Mouse (Mus musculus) liver (tissue): ENCODE measurements around the gene Cc2d2a.

Source experiments
- DNase-seq: peaks from one replicate; pipeline ENCODE4 v3.0.0-alpha.2; 2020; ENCODE audit warnings: mixed read lengths

The Cc2d2a gene

DNA sequence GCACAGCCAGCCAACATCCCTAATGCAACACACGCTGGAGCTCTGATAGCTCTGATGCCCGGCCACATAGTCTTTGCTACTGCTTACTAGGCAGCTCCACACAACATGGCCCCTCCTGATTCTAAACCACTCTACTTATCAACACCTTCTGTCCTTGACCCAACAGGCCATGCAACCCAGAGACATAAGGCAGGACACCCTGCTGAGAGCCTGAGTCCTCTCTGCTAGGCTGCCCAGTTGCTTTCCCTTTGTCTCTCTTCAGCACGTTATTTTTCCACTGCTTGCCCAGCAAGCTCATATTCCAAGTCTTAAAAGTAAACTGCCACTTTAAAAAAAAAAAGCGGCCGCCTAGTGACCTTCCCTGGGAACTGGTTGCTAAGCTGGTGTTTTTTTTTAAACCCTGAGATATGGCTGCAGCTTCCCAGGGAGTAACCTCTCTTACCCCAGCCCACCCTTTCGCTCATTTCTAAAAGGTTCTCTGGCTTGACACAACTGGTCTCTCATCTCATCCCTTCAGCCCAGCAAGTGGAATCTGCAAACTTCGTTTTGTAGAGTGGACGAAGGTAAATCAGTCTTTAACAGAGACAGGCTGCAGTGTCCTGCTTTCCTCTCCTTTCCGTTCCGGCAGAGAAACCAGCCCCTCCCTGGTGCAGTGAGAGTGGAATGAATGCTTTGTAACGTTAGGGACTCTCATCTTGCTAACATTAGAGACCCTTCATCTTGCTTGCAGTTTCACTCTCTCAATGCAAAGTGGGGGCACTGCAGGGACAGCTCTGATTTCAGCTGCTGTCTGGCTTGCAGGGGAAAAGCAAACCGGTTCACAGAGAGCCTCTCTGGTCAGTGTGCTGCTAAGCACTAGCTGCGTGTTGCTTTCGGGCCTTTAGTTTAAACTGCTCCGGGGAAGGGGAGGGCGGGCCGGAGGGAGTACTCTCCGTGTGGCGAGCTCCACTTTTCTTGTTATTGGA lies at the start of gene Cc2d2a:
Gene Cc2d2a, plus strand, starts transcription at position 350 of the 965 bp plus-strand sequence.
- DNase-seq: peak; percentile 26

DNA sequence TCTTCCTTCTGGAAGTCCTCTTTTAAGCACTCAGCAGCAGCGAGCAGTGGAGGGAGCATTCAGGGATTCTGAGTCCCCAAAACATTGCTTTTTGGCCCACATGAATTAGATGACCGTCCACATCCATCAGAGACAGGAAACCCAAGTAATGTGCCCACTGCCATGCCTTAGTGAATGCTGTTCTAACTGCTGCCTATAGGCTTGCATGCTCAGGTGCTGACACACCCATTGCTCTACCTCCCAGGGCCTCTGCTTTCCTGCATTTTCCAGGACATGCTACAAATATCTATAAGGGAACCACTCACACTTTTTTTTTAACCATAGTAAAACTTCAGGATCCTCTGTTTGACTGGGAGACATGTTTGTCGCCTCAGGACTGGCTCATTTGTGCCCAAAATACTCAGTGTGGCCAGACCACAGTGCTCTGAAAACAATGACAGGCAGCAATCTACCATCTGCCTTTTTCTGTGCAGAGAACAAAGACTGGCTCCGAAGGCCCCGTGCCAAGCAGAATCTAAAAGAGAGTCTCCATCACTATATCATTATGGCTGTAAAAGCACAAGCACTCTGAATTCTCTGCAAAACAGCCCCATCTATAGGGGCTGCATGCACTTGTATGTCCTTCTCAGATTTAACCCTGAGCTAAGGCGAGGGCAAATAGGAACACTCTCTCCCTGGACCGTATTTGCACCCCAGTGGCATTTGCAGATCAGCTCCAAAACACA lies 40.4 kb upstream of the Cc2d2a start:
- no peak for DNase-seq

DNA sequence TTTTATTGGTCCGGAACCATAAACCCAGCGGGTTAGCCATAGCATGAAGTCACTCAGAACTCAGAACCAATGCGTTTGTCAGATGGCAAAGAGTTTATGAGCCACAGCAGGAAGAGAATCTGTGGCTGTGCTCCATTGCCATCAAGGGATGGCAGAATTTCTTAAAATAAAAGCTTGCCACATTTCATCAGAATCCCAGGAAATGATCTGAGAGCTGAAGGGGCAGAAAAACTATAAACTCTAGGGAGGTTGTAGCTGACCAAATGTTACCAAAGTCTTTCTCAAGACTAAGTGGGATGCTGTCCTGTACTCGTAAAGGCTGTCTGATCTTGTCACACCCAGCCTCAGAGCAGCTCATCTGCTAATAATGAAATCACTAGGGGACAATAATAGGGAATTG lies 36.7 kb upstream of the Cc2d2a start:
- no peak for DNase-seq

DNA sequence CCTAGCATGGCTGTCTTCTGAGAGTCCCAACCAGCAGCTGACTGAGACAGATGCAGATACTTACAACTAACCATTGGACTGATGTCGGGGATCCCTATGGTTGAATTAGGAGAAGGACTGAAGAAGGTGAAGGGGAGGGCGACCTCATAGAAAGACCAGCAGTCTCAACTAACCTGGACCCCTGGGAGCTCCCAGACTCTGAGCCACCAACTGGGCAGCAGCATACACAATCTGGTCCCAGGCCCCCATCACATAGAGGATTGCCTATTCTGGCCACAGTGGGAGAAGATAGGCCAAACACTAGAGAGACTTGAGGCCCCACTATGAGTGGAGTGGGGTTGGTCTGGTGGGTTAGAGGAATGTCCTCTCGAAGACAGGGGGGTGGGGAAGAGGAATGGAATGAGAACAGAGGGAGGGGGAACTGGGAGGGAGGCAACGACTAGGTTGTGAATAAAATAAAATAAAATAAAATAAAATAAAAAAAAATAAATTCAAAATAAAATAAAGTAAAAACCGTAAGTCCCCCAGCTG lies 28.0 kb upstream of the Cc2d2a start:
- DNase-seq: no peak

DNA sequence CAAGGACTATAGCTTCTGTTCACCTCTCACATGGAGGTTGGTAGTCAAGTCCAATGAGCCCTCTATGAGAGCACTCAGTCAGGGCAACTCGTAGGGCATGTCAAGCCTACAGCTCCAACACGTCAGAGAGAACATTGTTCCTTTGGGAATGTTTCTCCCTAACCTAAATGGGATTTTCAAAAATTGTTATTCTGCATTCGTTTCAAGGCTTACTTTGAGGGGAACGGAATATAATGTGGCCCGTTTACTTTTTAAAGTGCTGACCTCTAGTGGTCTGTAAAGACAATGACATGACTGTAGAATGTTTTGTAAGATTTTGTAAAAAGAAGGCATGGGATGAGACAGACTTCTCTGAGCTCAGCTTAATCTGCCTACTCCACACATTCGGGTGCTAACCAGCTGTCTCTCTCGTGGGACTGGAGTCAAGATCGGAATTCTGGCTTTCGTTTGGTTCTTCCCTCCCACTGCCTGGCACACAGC lies 27.5 kb upstream of the Cc2d2a start:
- no peak for DNase-seq

DNA sequence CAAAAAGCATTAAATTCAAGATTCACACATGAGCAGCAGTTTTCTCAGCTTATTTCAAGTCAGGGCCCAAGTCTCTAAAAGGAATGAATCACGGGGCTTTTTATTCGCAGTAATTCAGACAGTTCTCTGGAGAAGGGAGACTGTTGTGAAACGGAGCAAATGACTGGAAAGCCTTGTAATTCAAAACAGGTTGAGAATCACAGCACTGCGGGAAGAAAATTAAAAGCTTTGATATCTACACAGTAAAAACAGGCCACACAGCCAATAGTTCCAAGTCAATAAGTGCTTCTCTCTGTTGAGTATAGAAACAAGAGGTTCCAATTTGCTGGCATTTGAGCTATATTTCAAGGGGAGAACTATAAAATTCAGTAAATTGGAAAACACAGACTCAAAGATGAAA lies 17.1 kb upstream of the Cc2d2a start:
- DNase-seq: no peak

DNA sequence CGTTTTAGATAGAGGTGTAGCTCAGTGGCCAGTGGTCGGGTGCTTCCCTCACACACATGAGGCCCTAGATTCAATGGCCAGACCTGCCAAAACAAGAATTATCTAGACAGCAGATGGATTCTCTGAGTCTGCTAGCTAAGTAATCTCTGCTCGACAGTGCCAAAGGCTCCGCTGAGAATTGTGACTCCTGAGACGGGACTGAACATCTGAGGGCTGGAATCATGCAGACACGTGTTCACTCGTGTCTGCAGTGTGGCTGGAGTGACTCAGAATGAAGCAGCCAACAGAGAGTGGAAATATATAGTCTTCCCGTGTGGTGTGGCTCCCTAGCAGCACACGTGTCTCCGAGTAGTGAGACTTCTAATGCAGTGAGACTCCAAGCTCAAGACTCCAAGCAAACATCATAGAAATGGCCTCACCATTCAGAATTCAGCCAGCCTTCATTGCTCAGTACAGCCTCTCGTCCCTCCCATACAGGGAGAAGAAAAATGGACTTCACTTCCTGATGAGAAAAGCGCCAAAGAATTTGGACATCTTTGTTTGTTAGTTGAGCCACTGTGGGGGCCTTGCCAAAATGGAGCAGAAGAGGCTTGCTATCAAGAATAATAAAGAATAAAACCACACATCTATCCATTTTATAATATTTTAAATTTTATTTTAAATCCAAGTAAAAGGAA lies 14.9 kb upstream of the Cc2d2a start:
- no peak for DNase-seq

DNA sequence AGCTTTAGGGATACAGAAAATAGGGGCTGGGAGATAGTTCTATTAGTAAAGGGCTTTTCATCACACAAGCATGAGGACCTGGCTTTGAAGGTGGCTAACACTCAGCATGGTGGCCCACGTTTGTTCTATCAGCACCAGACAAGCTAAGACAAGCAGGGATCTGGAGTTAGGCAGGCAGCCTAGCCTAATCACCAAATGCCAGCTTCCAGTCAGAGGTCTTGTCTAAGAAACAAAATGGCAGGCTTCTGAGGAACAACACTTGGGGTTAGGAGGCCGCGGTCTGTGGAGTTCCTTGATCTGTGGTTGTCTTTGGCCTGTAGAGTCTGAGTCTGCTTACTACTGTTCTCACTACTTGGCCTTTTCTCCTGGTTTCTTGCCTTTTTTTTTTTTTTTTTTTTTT lies 648 bp upstream of the Cc2d2a start:
- DNase-seq: no peak

DNA sequence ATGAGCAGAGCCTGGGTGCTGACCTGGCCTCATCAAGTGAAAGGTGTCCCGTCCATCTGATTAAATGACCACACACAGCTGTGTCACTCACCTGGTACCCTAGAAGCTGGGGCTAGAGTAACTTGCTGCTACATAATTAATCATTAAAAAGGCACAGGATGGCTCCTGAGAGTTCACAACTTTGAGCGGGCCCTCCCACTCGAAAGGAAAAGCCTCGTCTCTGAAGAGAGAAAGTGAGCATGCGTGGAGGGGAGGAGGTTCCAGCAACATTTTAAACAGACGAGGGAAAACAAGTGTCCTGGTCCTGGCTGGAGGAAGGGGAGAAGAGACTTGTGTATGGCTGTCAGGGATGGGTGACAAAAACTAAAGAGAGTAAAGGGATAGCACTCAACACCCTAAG lies 1.4 kb downstream of the Cc2d2a start:
- DNase-seq: no peak

DNA sequence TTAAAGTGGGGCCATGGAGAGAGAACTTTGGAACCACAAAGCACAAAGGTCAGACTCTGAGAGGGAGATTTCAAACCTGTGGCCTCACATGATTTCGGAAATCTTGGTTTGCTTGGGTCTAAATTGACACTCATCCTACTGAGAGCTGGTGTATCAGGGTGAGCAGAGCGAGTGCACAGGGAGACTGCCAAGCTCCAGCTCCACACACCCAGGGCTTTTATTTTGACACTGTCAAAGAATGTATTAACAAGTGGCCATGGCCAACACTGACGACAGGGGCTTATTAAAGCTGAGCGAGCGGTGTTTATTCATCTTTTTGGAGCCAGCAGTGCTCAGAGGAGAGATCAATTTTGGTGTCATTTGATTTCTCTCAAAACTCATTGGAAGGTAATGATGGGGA lies 3.0 kb downstream of the Cc2d2a start:
- DNase-seq: no peak

DNA sequence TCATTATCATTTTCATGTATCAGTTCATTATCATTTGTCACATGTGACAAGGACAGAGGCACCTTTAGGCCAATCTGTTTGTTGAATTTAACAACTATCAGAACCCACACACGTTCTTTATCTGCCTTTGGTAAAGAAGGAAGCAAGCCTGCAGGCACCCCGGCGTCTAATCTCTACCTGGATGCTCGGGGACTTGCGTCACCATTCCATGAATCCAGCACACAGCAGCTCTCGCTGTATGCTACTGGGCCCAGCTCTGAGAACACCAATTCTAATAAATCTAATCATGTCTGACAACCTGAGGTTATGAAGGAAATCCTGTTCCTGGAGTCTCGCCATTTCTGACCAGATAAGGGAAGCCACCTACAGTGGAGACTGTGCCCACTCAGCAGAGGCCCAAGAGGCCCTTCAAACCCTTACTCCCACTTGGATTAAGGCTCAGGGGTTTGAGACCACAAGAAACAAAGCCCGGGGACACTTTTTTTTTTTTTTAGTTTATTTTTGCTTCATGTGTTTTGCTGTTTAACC lies 7.0 kb downstream of the Cc2d2a start:
- DNase-seq: no peak

DNA sequence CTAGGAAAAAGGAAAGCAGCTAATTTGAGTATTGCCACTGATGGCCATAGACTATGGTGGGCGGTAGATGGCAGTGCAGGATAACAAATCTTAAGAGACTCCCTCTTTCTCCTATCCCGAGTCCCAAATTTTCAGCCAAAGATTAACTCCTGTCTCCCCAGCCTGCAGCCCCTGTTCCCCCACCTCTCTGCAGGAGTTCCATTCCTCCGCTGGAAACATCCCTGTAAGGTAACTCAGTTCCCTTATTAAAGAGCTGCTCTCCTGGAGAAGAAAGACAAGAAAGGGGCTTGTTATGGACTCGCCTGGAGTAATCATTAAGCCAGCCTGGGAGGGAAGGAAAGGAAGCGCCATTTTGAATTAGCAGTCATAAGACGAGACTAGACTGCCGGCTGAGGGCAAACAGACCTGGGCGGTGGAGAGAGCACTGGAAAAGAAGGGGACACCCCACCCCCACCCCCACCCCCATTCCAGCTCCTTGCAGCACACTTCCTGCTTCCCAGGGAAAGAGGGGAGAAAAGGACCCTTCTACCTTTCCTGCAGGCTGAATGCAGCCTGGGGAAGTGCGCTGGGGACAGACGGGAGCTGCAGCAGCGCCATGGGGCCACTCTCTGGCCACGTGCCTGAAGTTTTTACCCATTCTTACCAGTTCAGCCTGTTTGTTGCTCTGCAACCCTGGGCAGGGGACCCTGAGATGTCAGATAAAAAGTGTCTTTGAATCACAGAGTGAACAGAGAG lies 10.2 kb downstream of the Cc2d2a start:
- peak; percentile 49 for DNase-seq

DNA sequence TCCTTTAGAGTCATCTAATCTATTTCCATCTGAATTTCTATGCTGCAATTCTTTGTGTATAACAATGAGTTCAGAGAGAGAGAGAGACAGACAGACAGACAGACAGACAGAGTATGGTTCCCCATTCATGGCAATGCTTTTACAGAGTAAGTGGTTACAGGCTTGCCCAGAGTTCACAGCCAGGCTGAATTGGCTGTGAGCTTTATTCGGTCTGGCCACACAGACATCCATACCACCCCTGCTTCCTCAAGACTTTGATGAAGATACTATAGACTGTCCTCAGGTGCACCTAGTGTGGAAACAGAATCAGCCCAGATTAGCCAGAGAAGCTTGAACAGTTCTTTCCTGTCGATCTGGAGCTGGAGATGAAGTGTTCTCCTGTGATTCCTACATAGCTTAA lies 10.9 kb downstream of the Cc2d2a start:
- DNase-seq: no peak

DNA sequence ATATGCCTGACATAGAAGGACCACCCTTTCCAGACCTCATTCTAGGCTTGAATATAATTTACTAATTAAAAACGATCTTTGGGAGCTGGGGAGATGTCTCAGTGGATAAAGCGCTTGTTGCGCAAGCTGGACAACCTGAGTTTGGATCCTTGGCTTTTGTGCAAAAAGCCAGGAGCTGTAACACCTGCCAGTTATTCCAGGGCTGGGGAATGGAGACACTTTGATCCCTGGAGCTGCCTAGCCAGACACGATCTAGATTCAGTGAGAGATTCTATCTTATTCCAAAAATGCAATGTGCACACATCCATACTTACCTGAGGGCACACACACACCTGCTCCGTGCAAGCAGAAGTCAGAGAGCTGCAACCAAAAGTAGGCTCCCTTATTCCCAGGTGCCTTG lies 23.3 kb downstream of the Cc2d2a start:
- DNase-seq: no peak

DNA sequence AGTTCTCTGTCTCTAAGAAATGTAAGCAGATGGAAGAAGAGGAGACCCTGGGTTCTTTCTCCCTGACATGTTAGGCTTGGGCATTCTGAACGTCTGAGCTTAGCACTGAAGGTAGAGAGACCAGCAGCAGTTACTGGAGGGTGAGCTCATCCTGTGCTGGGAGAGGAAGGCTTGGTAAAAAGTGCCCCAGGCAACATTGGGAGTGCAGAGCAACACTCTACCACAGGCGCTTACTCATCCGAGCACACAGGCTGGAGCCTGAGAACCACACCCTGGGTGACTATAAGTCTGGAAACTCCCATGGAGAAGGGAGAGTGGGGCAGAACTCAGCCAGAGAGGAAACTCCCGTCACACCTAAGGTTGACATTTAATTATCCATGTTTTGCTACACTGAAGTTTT lies 30.3 kb downstream of the Cc2d2a start:
- no peak for DNase-seq

DNA sequence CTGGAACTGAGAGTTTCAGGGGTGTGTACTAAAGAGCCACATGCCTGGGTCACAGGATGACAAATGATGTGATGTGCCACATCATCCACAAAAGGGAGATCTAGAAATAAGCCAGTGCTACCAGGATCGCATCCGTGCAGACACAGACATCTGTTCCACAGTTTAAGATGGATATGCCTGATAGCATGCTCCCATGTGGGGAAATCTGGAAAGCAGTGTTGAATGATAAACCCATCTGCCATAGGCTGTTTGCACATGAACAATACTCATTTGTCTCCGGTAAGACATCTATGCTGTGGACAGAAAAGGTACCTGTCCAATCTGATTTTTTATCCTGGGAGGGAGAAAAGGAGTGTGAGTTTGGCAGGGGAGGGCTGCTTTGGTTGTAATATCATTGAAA lies 35.0 kb downstream of the Cc2d2a start:
- DNase-seq: no peak

DNA sequence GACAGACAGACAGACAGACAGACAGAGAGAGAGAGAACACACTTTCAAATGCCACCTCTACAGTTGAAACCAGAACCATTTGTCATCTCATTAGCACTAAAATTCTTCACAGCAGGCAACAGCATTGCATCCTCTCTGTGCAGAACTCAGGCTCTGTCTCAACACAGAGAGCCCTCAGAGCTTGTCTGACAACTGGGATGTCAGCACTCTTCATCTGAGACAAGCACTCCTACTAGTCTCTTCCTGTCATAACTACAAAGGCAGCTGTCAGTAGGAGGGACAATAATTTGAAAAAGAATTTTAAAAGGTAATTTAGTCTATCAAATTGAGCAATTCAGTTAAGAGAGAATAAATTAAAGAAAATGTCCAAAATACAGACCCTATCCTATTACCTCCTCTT lies 37.1 kb downstream of the Cc2d2a start:
- no peak for DNase-seq

DNA sequence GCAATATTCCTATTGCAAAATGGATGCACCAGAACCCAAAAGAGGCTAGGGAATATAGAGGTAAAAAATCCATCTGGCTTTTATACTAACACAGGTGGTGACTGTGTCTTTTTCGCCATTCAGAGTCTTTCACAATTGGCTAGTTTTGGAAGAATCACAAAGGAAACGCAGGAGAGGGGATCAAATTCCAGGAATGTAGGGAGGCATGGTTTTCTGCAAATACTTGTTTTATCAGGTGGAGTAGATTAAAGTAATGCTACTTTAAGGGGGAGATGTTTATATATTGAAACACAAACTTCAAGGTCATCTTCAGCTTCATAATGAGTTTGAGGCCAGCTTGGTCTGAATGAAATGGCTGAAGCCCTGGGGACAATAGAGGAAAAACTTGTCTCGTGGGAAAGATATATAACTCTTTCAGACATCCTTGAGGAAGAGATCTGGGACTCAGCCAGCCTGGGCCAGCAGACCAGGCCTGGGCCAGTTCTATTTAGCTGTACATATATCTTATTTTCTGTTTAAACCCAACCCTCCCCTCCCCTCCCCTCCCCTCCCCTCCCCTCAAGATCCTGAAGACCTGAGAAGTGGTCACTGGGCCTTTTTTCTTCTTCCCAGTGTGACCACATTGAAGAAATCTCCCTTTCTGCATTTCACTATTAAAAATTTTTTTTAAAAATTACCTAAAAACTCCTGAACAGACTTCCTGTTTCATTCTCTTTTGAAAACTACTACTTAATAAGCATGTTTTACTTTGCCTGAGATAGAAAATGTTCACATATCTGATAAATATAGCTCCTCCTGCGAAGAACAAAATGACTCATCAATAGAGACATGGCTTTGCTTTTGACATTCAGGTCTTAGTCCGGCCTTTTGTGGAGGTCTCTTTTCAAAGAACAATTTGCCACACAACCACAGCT lies 59.6 kb downstream of the Cc2d2a start:
- DNase-seq: no peak

DNA sequence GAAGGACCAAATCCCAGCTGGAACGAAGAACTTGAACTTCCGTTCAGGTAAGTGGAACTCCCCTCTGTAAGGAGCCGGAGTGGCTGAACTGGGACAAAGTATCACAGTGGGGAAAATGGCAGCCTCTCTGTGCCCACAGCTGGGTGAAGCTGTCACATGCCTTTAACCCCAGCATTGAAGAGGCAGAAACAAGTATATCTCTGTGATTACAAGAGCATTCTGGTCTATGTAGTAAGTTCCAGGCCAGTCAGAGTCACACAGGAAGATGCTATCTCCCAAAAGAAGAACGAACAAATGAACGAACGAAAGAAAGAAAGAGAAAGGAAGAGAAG lies 60.3 kb downstream of the Cc2d2a start:
- DNase-seq: no peak

DNA sequence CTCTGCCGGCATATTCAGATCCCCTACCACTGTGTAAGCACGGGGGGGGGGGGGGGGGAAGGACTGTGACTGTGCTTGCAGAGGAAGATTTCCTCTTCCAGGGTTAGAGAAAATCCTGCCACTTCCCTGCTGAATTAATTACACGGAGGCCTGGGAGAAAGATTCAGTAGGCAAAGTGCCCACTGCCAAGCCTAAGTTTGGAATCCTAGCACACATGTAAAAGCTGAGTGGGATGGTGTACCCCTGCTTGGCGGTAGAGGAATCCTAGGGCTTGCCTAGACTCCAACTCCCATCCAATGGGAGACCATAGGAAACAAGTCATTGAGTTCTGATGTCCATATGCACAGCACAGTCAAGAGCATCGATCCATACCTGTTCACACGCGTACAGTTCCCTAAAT lies 61.7 kb downstream of the Cc2d2a start:
- no peak for DNase-seq
